Mouse (Mus musculus): ENCODE results near the gene Polr2c. TPM values are rescaled to one million over a fixed set of nuclear protein-coding genes. Genes with fewer than 3 reads are reported as not detected.
"Not testable (repeated sequence)": the region's sequence is repeated elsewhere in the genome, so short reads cannot be mapped to it uniquely, and the experiment has no call there.

Polr2c gene
- 10 to 100 TPM; 62.3 to 65.6 TPM for total RNA-seq (2021)
- long read RNA-seq, experiment 1, transcript Polr2c-201 (9 exons, 1,580 nt), result major isoform, 77 of 288 reads
- long read RNA-seq, experiment 1, partial matches to known transcripts, result 0 of 288 reads
- long read RNA-seq, experiment 1, other reads (novel, unspliced or antisense), result 211 of 288 reads
- long read RNA-seq, experiment 2, transcript Polr2c-201 (9 exons, 1,580 nt), result major isoform, 60 of 245 reads
- long read RNA-seq, experiment 2, partial matches to known transcripts, result 0 of 245 reads
- long read RNA-seq, experiment 2, other reads (novel, unspliced or antisense), result 185 of 245 reads

- DNase-seq, result peak; percentile 89 to 95
Measured at GRCm38 (mm10) chr8:94857346-94858173, at the start of gene Polr2c. Gene Polr2c, plus strand, starts transcription at chr8:94857450.

GRCm38 (mm10) chr8:94807506-94807905 is 49.7 kb upstream of the Polr2c start:
- peak in 1 of 2 experiments; percentile 56 for DNase-seq

- DNase-seq, result no peak
Measured at GRCm38 (mm10) chr8:94808372-94808771, 48.9 kb upstream of the Polr2c start.

- no peak for DNase-seq
Measured at GRCm38 (mm10) chr8:94810153-94810552, 47.1 kb upstream of the Polr2c start, which contains the start of gene Ccl17. Gene Ccl17, plus strand, starts transcription at chr8:94810453.

- no peak for DNase-seq
Measured at GRCm38 (mm10) chr8:94810855-94811254, 46.4 kb upstream of the Polr2c start.

- no peak for DNase-seq
Measured at GRCm38 (mm10) chr8:94811654-94812053, 45.6 kb upstream of the Polr2c start.

GRCm38 (mm10) chr8:94812645-94813098 is 44.6 kb upstream of the Polr2c start:
- DNase-seq, result peak; percentile 87 to 98

- peak in 1 of 2 experiments; percentile 57 for DNase-seq
Measured at GRCm38 (mm10) chr8:94814556-94814955, 42.7 kb upstream of the Polr2c start.

- no peak for DNase-seq
Measured at GRCm38 (mm10) chr8:94817933-94818332, 39.3 kb upstream of the Polr2c start.

GRCm38 (mm10) chr8:94819671-94820179 is 37.5 kb upstream of the Polr2c start:
- no peak for DNase-seq

- no peak for DNase-seq
Measured at GRCm38 (mm10) chr8:94820553-94820952, 36.7 kb upstream of the Polr2c start.

- DNase-seq, result no peak
Measured at GRCm38 (mm10) chr8:94821381-94821780, 35.9 kb upstream of the Polr2c start.

- DNase-seq, result peak; percentile 61 to 85
Measured at GRCm38 (mm10) chr8:94822637-94823560, 34.4 kb upstream of the Polr2c start.

GRCm38 (mm10) chr8:94825170-94825569 is 32.1 kb upstream of the Polr2c start:
- DNase-seq, result no peak

GRCm38 (mm10) chr8:94826210-94826609 is 31.0 kb upstream of the Polr2c start:
- DNase-seq, result no peak

- DNase-seq, result no peak
Measured at GRCm38 (mm10) chr8:94828284-94828683, 29.0 kb upstream of the Polr2c start.

GRCm38 (mm10) chr8:94833901-94834405 is 23.3 kb upstream of the Polr2c start:
- not testable (repeated sequence) for DNase-seq

- not testable (repeated sequence) for DNase-seq
Measured at GRCm38 (mm10) chr8:94835751-94836150, 21.5 kb upstream of the Polr2c start.

GRCm38 (mm10) chr8:94836456-94837240 is 20.6 kb upstream of the Polr2c start:
- DNase-seq, result no peak
